Mouse (Mus musculus) liver, adult 2 months (tissue): ENCODE measurements around the gene Ceacam11. TPM values are rescaled to one million over a fixed set of nuclear protein-coding genes. Genes with fewer than 3 reads are reported as not detected.
"Not testable (repeated sequence)": the region's sequence is repeated elsewhere in the genome, so short reads cannot be mapped to it uniquely, and the experiment has no call there.

ENCODE experiments used
- DNase-seq: peaks from one replicate; pipeline ENCODE4 v3.0.0-alpha.2; 2011; ENCODE audit warnings: low read depth, low spot score; ENCODE audit errors: extremely low read depth
- H3K27ac ChIP-seq: fragments of 200-500 bp; replicated peaks from 2 replicates; pipeline ENCODE4 v1.5.1; 2012; ENCODE audit warnings: low read depth, mild to moderate bottlenecking, control low read depth, inconsistent platforms, low read length; ENCODE audit not compliant: insufficient read depth
- H3K27me3 ChIP-seq: fragments of 200-500 bp; 2 replicates; pipeline ENCODE4 v1.6.1; 2012; ENCODE audit warnings: mild to moderate bottlenecking, moderate library complexity, low read length, inconsistent platforms; ENCODE audit not compliant: control insufficient read depth, insufficient read depth
- H3K36me3 ChIP-seq: fragments of 200-500 bp; 2 replicates; pipeline ENCODE4 v1.6.1; 2012; ENCODE audit warnings: low read length, inconsistent platforms; ENCODE audit not compliant: control insufficient read depth, insufficient read depth
- H3K4me1 ChIP-seq: fragments of 200-500 bp; 2 replicates; pipeline ENCODE4 v1.6.1; 2011; ENCODE audit warnings: low read length; ENCODE audit not compliant: control insufficient read depth, insufficient read depth
- H3K4me3 ChIP-seq: fragments of 200-500 bp; 2 replicates; pipeline ENCODE4 v1.5.1; 2011; ENCODE audit warnings: low read depth, mild to moderate bottlenecking, control low read depth, low read length, moderate library complexity; ENCODE audit not compliant: insufficient read depth
- H3K79me2 ChIP-seq: fragments of 200-500 bp; 2 replicates; pipeline ENCODE4 v1.6.1; 2012; ENCODE audit warnings: inconsistent platforms, mild to moderate bottlenecking, low read length, moderate library complexity; ENCODE audit not compliant: control insufficient read depth, insufficient read depth
- H3K9ac ChIP-seq: fragments of 200-500 bp; 2 replicates; pipeline ENCODE4 v1.6.1; 2012; ENCODE audit warnings: low read depth, mild to moderate bottlenecking, control low read depth, inconsistent platforms, low read length
- CTCF ChIP-seq: fragments of 200-500 bp; IDR thresholded peaks from 2 replicates; pipeline ENCODE4 v1.5.1; 2011; ENCODE audit warnings: low read depth, low read length, control low read depth
- POLR2A ChIP-seq: fragments of 200-500 bp; IDR thresholded peaks from 2 replicates; pipeline ENCODE4 v1.6.1; 2011; ENCODE audit warnings: low read length, control low read depth; ENCODE audit not compliant: insufficient read depth; ENCODE audit errors: extremely low read depth
- WGBS: fragments of 180-500 bp; shearing (Covaris S2); methylation state at CpG from one replicate; pipeline ENCODE4 v1.1.7; 2018; 5-methylcytosine and 5-hydroxymethylcytosine counted together
- polyA plus RNA-seq: library from polyadenylated mRNA; depleted of rRNA; stranded (reverse); fragments of >200 nt; gene quantifications from 2 replicates; pipeline ENCODE4 v1.2.3, GENCODE M21; 2012; rRNA removed
- total RNA-seq: library from RNA; depleted of rRNA; stranded (reverse); fragments of >200 nt; gene quantifications from 2 replicates; pipeline ENCODE4 v1.2.3, GENCODE M21; 2014; rRNA removed

The Ceacam11 gene
- total RNA-seq (not detected in 2 replicates), polyA plus RNA-seq (not detected in 2 replicates)

- TF ChIP-seq POLR2A (no peak), CTCF (no peak)
- WGBS = 67% methylated on average over 4 of the region's 4 CpGs
- no peak for DNase-seq
- H3K36me3 ChIP-seq = no peaks in the 10 kb centered on the region
- H3K4me1 ChIP-seq = no peaks in the 10 kb centered on the region
- no peaks in the 10 kb centered on the region for H3K79me2 ChIP-seq
- H3K27me3 ChIP-seq = no peaks in the 10 kb centered on the region
- no peak within 1 kb of the TSS for H3K9ac ChIP-seq
- no peak within 1 kb of the TSS for H3K27ac ChIP-seq
- H3K4me3 ChIP-seq = no peak within 1 kb of the TSS
Observed at GRCm38 (mm10) chr7:17971824-17972223, at the start of gene Ceacam11. TSS of gene Ceacam11 (plus strand) at chr7:17972124.

- not testable (repeated sequence) for H3K36me3 ChIP-seq, H3K27ac ChIP-seq, H3K9ac ChIP-seq, H3K4me3 ChIP-seq, H3K4me1 ChIP-seq, H3K79me2 ChIP-seq, H3K27me3 ChIP-seq, DNase-seq
- WGBS = 89% methylated on average over 1 of the region's 1 CpGs
Observed at GRCm38 (mm10) chr7:18001131-18001530, 29.2 kb downstream of the Ceacam11 start.

GRCm38 (mm10) chr7:18009589-18009988, 37.7 kb downstream of the Ceacam11 start, which contains the start of gene Ceacam13:
TSS of gene Ceacam13 (plus strand) at chr7:18009889.
- H3K4me3 ChIP-seq = no peak within 1 kb of the TSS
- no peak within 1 kb of the TSS for H3K27ac ChIP-seq
- no peak within 1 kb of the TSS for H3K9ac ChIP-seq
- TF ChIP-seq POLR2A = no peak
- TF ChIP-seq CTCF = no peak
- H3K4me1 ChIP-seq = no peaks in the 10 kb centered on the region
- no peak for DNase-seq
- whole genome bisulfite sequencing = 71% methylated on average over 4 of the region's 4 CpGs
- no peaks in the 10 kb centered on the region for H3K27me3 ChIP-seq
- no peaks in the 10 kb centered on the region for H3K36me3 ChIP-seq
- no peaks in the 10 kb centered on the region for H3K79me2 ChIP-seq

Other genes starting within 250 kb of the Ceacam11 start
- not detected in 2 replicates for gene Ceacam14, start 159.5 kb upstream of the Ceacam11 start, total RNA-seq
- gene Ceacam14, start 159.5 kb upstream of the Ceacam11 start, polyA plus RNA-seq = not detected in 2 replicates
- gene Gm5155, start 100.4 kb upstream of the Ceacam11 start, total RNA-seq = not detected in 2 replicates
- not detected in 2 replicates for gene Gm5155, start 100.4 kb upstream of the Ceacam11 start, polyA plus RNA-seq
- not detected in 2 replicates for gene Ceacam13, start 37.8 kb downstream of the Ceacam11 start, total RNA-seq
- gene Ceacam13, start 37.8 kb downstream of the Ceacam11 start, polyA plus RNA-seq = not detected in 2 replicates
- gene Ceacam12, start 93.8 kb downstream of the Ceacam11 start, total RNA-seq = not detected in 2 replicates
- gene Ceacam12, start 93.8 kb downstream of the Ceacam11 start, polyA plus RNA-seq = not detected in 2 replicates
- not detected in 2 replicates for gene Igfl3, start 204.4 kb downstream of the Ceacam11 start, total RNA-seq
- gene Igfl3, start 204.4 kb downstream of the Ceacam11 start, polyA plus RNA-seq = not detected in 2 replicates